Mouse (Mus musculus): Measurements from ENCODE around the gene Rgs18.

The Rgs18 gene

GRCm38 (mm10) chr1:144775331-144775730 is at the start of gene Rgs18:
Rgs18 (minus strand) TSS chr1:144775435.
- DNase-seq: no peak

- DNase-seq: no peak
These were observed 841 bp downstream of the Rgs18 start for GRCm38 (mm10) chr1:144774394-144774793.

DNA sequence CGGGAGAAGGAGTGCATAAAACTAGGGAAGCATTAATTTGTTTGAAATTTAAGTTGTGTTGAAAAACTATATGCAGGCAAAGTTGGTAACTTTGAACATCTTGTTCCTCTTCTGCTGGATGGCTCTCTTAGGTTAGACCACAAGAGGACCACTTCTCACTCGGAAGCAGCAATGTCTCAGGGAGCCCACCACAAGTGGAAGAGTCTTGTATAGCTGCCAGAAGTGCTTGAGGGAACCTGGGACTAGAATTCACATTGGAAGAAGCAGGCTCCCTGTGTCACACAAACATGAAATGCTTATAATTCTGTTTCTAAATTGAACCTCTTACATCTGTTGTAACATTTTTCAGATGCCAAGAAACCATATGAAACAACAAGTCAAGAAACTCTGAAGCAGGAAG is 9.0 kb downstream of the Rgs18 start:
- DNase-seq: no peak

DNA sequence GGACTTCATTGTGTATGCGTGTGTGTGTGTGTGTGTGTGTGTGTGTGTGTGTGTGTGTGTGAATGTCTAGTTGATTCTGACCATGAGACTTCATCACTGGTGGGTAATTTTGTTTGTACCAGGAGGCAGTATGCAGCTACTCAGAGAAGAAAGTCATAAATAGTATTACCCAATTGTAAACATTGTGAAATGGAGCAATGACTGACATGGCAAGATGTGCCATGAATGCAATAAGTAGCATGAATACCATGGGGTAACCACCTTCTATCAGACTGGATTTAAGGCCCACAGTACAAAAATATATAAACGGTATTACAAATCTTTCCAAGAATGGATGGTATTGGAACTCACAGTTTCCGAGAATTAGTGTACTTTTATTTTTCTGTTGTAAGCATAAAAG is 14.4 kb downstream of the Rgs18 start:
- no peak for DNase-seq

DNA sequence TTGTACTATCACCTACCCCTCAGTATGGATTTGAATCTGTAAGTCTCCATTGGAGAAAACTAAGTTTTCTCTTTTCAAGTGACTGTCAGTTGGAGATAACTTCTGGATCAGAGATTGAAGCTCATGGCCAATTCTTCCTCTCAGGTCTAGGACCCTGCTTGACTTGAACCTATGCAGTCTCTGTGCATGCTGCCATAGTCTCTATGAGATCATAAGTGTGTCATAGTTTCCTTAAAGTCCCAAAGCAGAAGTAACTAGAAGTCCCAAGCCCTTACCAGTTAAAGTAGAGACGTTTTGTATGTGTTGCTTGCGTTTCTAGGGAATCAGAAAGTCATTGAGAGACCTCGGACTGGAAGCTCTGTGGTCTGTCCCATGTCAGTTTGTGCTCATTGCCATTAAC is 24.5 kb downstream of the Rgs18 start:
- DNase-seq: no peak

GRCm38 (mm10) chr1:144746182-144746581 is 29.1 kb downstream of the Rgs18 start:
- DNase-seq: no peak

DNA sequence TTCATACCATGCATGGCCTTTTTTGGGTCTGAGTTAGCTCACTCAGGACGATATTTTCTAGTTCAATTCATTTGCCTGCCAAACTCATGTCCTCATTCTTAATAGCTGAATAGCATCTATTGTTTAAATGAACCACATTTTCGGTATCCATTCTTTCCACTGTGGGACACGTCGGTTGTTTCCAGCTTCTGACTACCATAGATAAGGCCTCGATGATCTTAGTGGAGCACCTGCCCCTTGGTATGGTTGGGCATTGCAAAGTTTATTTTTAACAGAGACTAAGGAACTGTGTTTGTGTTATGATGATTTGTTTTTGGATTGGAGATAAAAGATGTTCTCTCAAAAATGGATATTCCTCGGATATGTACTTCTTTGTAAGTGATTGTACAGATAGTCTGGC is 37.5 kb downstream of the Rgs18 start:
- no peak for DNase-seq

GRCm38 (mm10) chr1:144720736-144721135 is 54.5 kb downstream of the Rgs18 start:
- no peak for DNase-seq

GRCm38 (mm10) chr1:144704373-144704772 is 70.9 kb downstream of the Rgs18 start:
- DNase-seq: no peak
